Mouse (Mus musculus) retina, embryonic 14.5 days (tissue): Measurements from ENCODE around the gene Gm42517.

Source experiments
- DNase-seq: peaks from one replicate; pipeline ENCODE4 v3.0.0-alpha.2; 2015; ENCODE audit warnings: low spot score

The Gm42517 gene

DNA sequence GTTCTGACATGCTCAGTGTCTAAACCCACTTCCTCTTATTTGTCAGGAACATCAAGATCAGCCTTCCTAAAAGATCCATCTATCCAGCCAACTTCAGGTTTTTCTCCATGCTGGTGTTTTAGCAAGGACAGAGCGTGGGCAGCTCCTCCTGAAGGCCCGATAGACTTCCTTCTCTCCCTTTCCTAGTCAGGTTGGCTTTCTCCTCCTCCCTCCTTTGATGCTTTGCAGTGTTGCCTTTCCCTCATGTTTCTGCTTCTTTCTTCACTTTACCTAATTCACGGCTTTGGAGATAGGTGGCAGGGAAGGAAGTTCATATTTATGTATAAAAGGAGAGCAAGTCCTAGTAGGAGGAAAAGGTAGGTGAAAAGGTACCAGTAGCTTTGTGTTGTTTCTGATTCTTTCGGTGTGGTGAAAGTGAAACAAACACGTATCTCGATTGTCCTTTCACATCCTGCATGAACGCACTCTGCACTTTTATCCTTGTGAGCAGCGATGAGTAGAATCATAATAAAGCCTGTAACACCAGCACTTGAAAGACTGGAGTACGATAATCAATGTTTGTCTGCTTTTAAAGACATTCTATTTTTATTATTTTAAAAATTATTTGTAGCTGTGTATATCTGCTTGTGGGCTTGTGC lies 18.1 kb downstream of the Gm42517 start:
- no peak for DNase-seq

DNA sequence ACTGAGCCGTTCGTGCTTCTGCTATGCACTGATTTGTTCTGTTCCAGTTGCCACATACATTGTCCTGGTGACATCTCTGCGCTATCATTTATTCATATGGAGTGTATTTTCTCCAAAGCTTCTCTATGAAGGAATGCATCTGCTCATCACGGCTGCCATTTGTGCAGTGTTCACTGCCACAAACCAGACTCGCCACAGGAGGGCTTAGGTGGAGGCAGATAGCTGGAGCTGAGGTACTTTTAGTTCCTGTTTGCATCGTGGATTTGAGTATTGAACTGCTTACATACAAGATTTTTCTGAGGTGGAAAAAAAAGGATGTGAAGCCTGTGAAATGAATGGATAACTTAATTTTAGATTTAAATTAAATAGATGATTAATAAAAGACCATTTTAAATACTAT lies 19.9 kb downstream of the Gm42517 start:
- no peak for DNase-seq

DNA sequence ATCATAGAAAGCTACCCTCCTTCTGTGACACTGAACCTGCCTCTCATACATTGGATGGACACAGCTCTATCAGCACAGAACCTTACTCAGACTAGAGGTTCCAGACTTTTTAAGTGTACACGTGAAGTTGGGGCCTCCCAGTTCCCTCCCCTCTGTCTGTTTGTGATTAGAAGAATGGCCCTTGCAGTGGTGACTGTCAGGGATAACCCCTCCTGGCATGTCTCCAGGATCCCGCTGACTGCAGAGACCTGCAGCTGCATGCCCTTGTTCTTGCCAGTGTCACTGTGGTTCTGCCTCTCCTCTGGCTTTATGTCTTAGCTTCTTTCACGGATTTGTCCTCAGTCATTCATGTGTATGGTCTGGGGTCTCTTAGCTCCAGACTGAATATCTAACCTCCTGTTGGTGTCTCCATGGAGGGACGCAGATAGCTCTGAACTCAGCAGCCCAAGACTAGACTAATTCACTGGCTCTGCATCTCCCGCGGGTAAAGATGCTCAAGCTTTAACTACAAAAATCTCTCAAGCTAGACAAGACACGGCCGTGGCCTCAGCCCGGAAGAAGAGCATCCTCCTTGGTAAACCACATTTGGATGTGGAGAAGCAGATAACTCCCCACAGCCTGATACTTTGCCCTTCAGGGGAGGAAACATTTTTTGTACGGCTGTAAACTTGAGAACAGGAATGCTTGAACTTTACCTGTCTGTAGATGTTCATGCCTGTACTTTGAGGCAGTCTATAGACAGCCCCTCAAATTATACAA lies 22.2 kb downstream of the Gm42517 start:
- DNase-seq = no peak

DNA sequence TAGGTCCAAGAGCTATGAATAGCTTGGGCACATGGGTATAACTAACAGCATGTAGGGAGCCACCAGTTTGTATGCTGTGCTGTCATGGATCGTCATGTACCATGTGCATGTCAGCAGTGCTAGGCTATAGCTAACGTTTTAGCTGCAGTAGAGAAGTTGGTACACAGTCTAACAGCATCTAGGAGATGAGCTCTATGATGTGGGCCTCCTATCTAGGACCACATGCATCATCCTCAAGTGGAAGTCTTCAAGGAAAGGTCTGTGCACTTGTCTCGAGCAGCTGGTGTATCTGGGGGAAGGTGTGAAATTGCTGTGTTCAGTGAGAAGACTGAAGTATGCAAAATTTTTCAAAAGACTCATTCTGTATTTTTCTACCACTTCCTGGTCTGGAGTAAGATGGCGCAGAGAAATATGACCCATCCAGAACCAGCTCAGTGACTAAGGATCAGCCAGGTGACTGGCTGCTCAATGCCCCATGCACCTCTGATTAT lies 24.0 kb downstream of the Gm42517 start:
- DNase-seq = no peak

DNA sequence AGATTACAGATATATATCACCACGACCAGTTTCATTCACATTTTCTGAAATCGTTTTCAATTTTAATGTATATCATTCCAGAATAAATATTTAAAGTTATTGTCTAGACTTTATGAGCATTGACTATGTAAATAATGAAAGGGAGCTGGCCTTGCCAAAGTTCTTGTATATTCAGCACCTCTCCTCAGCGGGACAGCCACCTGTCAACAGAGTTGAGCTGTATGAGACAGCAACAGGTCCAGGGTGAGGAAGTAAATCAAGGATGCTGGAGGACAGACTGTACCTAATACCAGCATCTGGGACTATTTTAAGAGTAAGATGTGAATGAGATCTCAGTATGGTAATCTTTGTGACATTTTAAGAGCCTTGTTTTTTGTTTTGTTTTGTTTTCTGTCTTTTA lies 29.7 kb downstream of the Gm42517 start:
- no peak for DNase-seq

DNA sequence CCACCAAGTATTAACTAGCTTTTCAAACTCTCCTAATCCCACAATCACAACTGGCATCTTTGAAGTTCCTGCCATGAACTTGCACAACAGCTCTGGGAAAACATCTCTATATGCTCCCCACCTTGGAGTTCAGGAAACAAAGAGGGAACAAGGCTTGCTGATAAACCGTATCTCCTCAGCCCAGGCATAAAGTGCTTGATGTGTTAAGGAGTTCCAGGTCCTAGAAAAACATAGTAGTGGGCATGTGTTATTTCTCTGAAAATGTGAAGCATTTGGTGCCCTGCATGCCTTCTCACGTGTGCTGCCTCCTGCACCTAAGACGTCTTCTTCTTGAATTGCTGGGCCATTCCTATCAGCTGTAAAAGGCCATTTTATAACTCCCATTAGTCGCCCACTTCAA lies 30.3 kb downstream of the Gm42517 start:
- no peak for DNase-seq

DNA sequence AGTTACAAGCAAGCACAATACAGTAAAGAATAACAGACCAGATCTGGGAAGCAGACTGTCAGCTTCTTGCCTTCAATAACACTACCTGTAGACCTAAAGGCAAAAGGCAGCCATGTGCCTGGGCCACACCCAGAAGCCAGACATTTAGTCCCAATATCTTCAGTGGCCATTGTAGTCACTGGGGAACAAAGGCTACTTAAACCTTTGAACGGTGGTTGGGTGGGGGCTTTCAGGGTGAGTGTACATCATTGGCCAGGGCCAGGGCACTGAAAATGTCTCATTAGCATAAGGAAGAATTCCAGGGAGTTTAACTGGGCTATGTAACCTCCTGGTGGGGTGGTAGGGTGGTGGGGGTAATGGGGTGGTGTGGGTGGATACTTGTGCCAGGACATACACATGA lies 36.7 kb downstream of the Gm42517 start:
- DNase-seq = no peak
